Mouse (Mus musculus) hindbrain, embryonic 13.5 days (tissue): Measurements from ENCODE around the gene Rps16. TPM values are rescaled to one million over a fixed set of nuclear protein-coding genes. Genes with fewer than 3 reads are reported as not detected.

Source experiments
- polyA plus RNA-seq: library from polyadenylated mRNA; unstranded; fragments of >200 nt; fragmentation: Nextera tagmentation; extraction: Ambion mirVana; gene quantifications from 2 replicates; pipeline ENCODE4 v1.2.1, GENCODE M21; 2015

The Rps16 gene
- polyA plus RNA-seq, 1 experiment from 2014 or later = 543 TPM

Other genes with a start within 250 kb of the Rps16 start
- gene 9530053A07Rik, start 221.2 kb upstream of the Rps16 start, polyA plus RNA-seq = 0.06 and 0.16 TPM in 2 replicates
- 84.2 and 92.0 TPM in 2 replicates for gene Fbl, start 180.9 kb upstream of the Rps16 start, polyA plus RNA-seq
- gene Dyrk1b, start 171.2 kb upstream of the Rps16 start, polyA plus RNA-seq = 15.1 and 16.3 TPM in 2 replicates
- 4.3 and 4.6 TPM in 2 replicates for gene Eid2, start 82.8 kb upstream of the Rps16 start, polyA plus RNA-seq
- gene Eid2b, start 72.9 kb upstream of the Rps16 start, polyA plus RNA-seq = 36.0 and 36.9 TPM in 2 replicates
- 0.74 and 1.2 TPM in 2 replicates for gene Selenov, start 59.5 kb upstream of the Rps16 start, polyA plus RNA-seq
- gene Dll3, start 48.4 kb upstream of the Rps16 start, polyA plus RNA-seq = 22.2 and 24.5 TPM in 2 replicates
- 134 and 136 TPM in 2 replicates for gene Timm50, start 38.6 kb upstream of the Rps16 start, polyA plus RNA-seq
- gene Supt5, start 11.9 kb upstream of the Rps16 start, polyA plus RNA-seq = 92.1 and 97.7 TPM in 2 replicates
- 32.0 and 34.6 TPM in 2 replicates for gene Plekhg2, start 21.9 kb downstream of the Rps16 start, polyA plus RNA-seq
- gene Zfp36, start 29.6 kb downstream of the Rps16 start, polyA plus RNA-seq = 4.6 and 4.9 TPM in 2 replicates
- 43.7 and 44.8 TPM in 2 replicates for gene Med29, start 42.1 kb downstream of the Rps16 start, polyA plus RNA-seq
- gene Paf1, start 42.3 kb downstream of the Rps16 start, polyA plus RNA-seq = 93.0 and 100 TPM in 2 replicates
- 5.2 and 5.3 TPM in 2 replicates for gene Gmfg, start 86.8 kb downstream of the Rps16 start, polyA plus RNA-seq
- 11.3 and 11.8 TPM in 2 replicates for gene Lrfn1, start 101.3 kb downstream of the Rps16 start, polyA plus RNA-seq
- not detected in 2 replicates for gene Ifnl2, start 159.8 kb downstream of the Rps16 start, polyA plus RNA-seq
- not detected in 2 replicates for gene Ifnl3, start 172.2 kb downstream of the Rps16 start, polyA plus RNA-seq
- gene Sycn, start 190.2 kb downstream of the Rps16 start, polyA plus RNA-seq = not detected in 2 replicates
- gene Nccrp1, start 196.6 kb downstream of the Rps16 start, polyA plus RNA-seq = 0.13 TPM in 1 of 2 replicates, not detected in the other
- gene Samd4b, start 247.5 kb downstream of the Rps16 start, polyA plus RNA-seq = 20.7 and 21.6 TPM in 2 replicates
- gene Pak4, start 247.5 kb downstream of the Rps16 start, polyA plus RNA-seq = 21.5 and 22.1 TPM in 2 replicates